Mouse (Mus musculus): ENCODE measurements at regions not wholly inside any gene's neighbourhood (a gene's known extent, or its start where the extent isn't known, plus 50 kb on each side); places are given as distances from the start of the nearest gene placed in this dataset.

DNA sequence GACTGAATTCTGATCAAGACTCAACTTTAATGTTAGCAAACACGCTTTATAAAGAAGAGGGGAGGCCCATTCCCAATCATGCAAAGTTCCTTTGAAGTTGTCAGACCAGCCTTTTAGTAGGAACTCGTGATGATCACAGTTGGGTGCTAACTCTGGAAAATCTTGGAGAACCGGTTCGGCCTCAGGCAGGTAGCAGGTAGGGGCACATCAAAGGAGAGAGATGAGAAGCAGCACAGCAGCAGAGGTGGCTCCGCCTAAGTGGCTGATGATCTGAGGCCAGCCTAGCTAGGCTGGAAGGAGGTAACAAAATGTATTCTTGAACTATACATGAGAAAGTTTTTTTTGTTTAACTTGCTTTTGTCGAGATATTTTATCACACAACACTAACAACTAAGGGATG lies 742.7 kb upstream of the Gpc5 start:
- TF ChIP-seq CTCF (IDR thresholded peaks at IDR 0.05; ENCODE audit: low read depth, low read length), result no peak
- TF ChIP-seq POLR2A (IDR thresholded peaks at IDR 0.05; ENCODE audit: extremely low read depth, insufficient read depth, low read length), result no peak
